Mouse (Mus musculus) right cerebral cortex, postnatal 10 days (tissue): ENCODE data around the gene Zeb2.

Experiments
- DNase-seq, 2 experiments: peaks; one replicate each; pipeline ENCODE4 v3.0.0; 2021; ENCODE audit warnings: low spot score in 2 of 2

Gene Zeb2

GRCm38 (mm10) chr2:45117087-45117561 is at the start of gene Zeb2:
TSS of gene Zeb2 (minus strand) at chr2:45117395.
- DNase-seq = peak; percentile 84 to 85

- DNase-seq = no peak
Measured at GRCm38 (mm10) chr2:45158785-45159184, 41.6 kb upstream of the Zeb2 start.

GRCm38 (mm10) chr2:45158351-45158782 is 41.2 kb upstream of the Zeb2 start:
- no peak for DNase-seq

GRCm38 (mm10) chr2:45153315-45153714 is 36.1 kb upstream of the Zeb2 start:
- DNase-seq = no peak

- no peak for DNase-seq
Measured at GRCm38 (mm10) chr2:45143162-45143561, 26.0 kb upstream of the Zeb2 start.

- no peak for DNase-seq
Measured at GRCm38 (mm10) chr2:45138906-45139305, 21.7 kb upstream of the Zeb2 start.

- no peak for DNase-seq
Measured at GRCm38 (mm10) chr2:45136783-45137182, 19.6 kb upstream of the Zeb2 start.

GRCm38 (mm10) chr2:45133225-45133624 is 16.0 kb upstream of the Zeb2 start:
- DNase-seq = no peak

GRCm38 (mm10) chr2:45130461-45131156 is 13.4 kb upstream of the Zeb2 start:
- no peak for DNase-seq

GRCm38 (mm10) chr2:45129556-45129955 is 12.4 kb upstream of the Zeb2 start:
- DNase-seq = no peak

- DNase-seq = no peak
Measured at GRCm38 (mm10) chr2:45128696-45129095, 11.5 kb upstream of the Zeb2 start.

- no peak for DNase-seq
Measured at GRCm38 (mm10) chr2:45126401-45126800, 9.2 kb upstream of the Zeb2 start.

- DNase-seq = no peak
Measured at GRCm38 (mm10) chr2:45125181-45125580, 8.0 kb upstream of the Zeb2 start.

GRCm38 (mm10) chr2:45123490-45123889 is 6.3 kb upstream of the Zeb2 start:
- no peak for DNase-seq

- no peak for DNase-seq
Measured at GRCm38 (mm10) chr2:45118121-45118520, 926 bp upstream of the Zeb2 start.

GRCm38 (mm10) chr2:45117592-45117991 is 397 bp upstream of the Zeb2 start:
- no peak for DNase-seq

- DNase-seq = peak in 1 of 2 experiments; percentile 57
Measured at GRCm38 (mm10) chr2:45116531-45117024, 617 bp downstream of the Zeb2 start.

GRCm38 (mm10) chr2:45115720-45116495 is 1.3 kb downstream of the Zeb2 start:
- DNase-seq = peak; percentile 76 to 79

GRCm38 (mm10) chr2:45115211-45115610 is 2.0 kb downstream of the Zeb2 start:
- DNase-seq = no peak

GRCm38 (mm10) chr2:45114596-45114995 is 2.6 kb downstream of the Zeb2 start:
- no peak for DNase-seq

GRCm38 (mm10) chr2:45113912-45114311 is 3.3 kb downstream of the Zeb2 start:
- no peak for DNase-seq

GRCm38 (mm10) chr2:45112891-45113683 is 4.1 kb downstream of the Zeb2 start:
- DNase-seq = peak; percentile 82 to 90
